Mouse (Mus musculus) kidney, embryonic 16.5 days (tissue): ENCODE measurements at regions not wholly inside any gene's neighbourhood (a gene's known extent, or its start where the extent isn't known, plus 50 kb on each side); places are given as distances from the start of the nearest gene placed in this dataset.
A peak's percentile ranks its signal among the peaks of the same experiment; 100 is the strongest.

ENCODE experiments used
- ATAC-seq: fragments of 200-750 bp; cut with Nextera tagmentation; 2 replicates; pipeline ENCODE4 v1.8.0; 2017; ENCODE audit warnings: moderate TSS enrichment; ENCODE audit not compliant: low FRiP score, low TSS enrichment
- H3K27ac ChIP-seq: fragments of 300-500 bp; sonication (generic); 2 replicates; pipeline ENCODE4 v1.5.1; 2014; ENCODE audit warnings: low read length
- H3K27me3 ChIP-seq: fragments of 300-500 bp; sonication (generic); 2 replicates; pipeline ENCODE4 v1.6.1; 2014; ENCODE audit warnings: low read length, control low read depth, mixed read lengths; ENCODE audit not compliant: insufficient read depth
- H3K36me3 ChIP-seq: fragments of 300-500 bp; sonication (generic); 2 replicates; pipeline ENCODE4 v1.6.1; 2014; ENCODE audit warnings: low read length, control low read depth, mixed read lengths; ENCODE audit not compliant: insufficient read depth
- H3K4me1 ChIP-seq: fragments of 300-500 bp; sonication (generic); 2 replicates; pipeline ENCODE4 v1.6.1; 2014; ENCODE audit warnings: low read length, control low read depth, mixed read lengths; ENCODE audit not compliant: insufficient read depth
- H3K4me2 ChIP-seq: fragments of 300-500 bp; sonication (generic); replicated peaks from 2 replicates; pipeline ENCODE4 v1.6.1; 2014; ENCODE audit warnings: low read depth, low read length
- H3K4me3 ChIP-seq: fragments of 300-500 bp; sonication (generic); 2 replicates; pipeline ENCODE4 v1.5.1; 2014; ENCODE audit warnings: mild to moderate bottlenecking, low read length
- H3K9ac ChIP-seq: fragments of 300-500 bp; sonication (generic); replicated peaks from 2 replicates; pipeline ENCODE4 v1.6.1; 2014; ENCODE audit warnings: low read length
- H3K9me3 ChIP-seq: fragments of 300-500 bp; sonication (generic); 2 replicates; pipeline ENCODE4 v1.6.1; 2016; ENCODE audit warnings: low read length, control low read depth
- WGBS: fragments of 180-500 bp; shearing (Covaris S2); extraction: QIAGEN DNeasy Blood & Tissue Kit; methylation state at CpG from one replicate; pipeline ENCODE4 v1.1.7; 2014; 5-methylcytosine and 5-hydroxymethylcytosine counted together

GRCm38 (mm10) chr16:95824720-95825534, 123.1 kb downstream of the Ets2 start:
- Histone ChIP-seq H3K4me3 (no peak overlapping the region), H3K9me3 (no peaks in the 10 kb centered on the region), H3K4me1 (peaks cover 34% of the 10 kb centered on the region), H3K9ac (peak overlapping the region; percentile 12; the same call in 1 of the 2 replicates), H3K27ac (peak overlapping the region; percentile 91), H3K27me3 (no peaks in the 10 kb centered on the region), H3K36me3 (no peaks in the 10 kb centered on the region), H3K4me2 (peak overlapping the region; percentile 32)
- peak; percentile 77 for ATAC-seq
- 6% methylated on average over 7 of the region's 7 CpGs for WGBS

GRCm38 (mm10) chr16:95823803-95824202, 121.9 kb downstream of the Ets2 start:
- Histone ChIP-seq H3K9me3 (no peaks in the 10 kb centered on the region), H3K27ac (peak overlapping the region; percentile 91), H3K4me1 (peaks cover 34% of the 10 kb centered on the region), H3K4me3 (no peak overlapping the region), H3K9ac (no peak overlapping the region), H3K4me2 (no peak overlapping the region), H3K27me3 (no peaks in the 10 kb centered on the region), H3K36me3 (no peaks in the 10 kb centered on the region)
- ATAC-seq, result peak; percentile 18
- WGBS, result 11% methylated on average over 6 of the region's 6 CpGs

GRCm38 (mm10) chr16:95821080-95821479, 119.2 kb downstream of the Ets2 start:
- H3K36me3 ChIP-seq, result no peaks in the 10 kb centered on the region
- WGBS, result 73% methylated on average over 7 of the region's 7 CpGs
- no peak overlapping the region for H3K4me2 ChIP-seq
- no peak overlapping the region for H3K9ac ChIP-seq
- no peak overlapping the region for H3K4me3 ChIP-seq
- H3K27me3 ChIP-seq, result no peaks in the 10 kb centered on the region
- ATAC-seq, result no peak
- no peak overlapping the region for H3K27ac ChIP-seq
- H3K4me1 ChIP-seq, result peaks cover 31% of the 10 kb centered on the region
- peaks cover 8% of the 10 kb centered on the region; the same call in 1 of the 2 replicates for H3K9me3 ChIP-seq

- no peaks in the 10 kb centered on the region for H3K27me3 ChIP-seq
- 47% methylated on average over 8 of the region's 8 CpGs for WGBS
- H3K4me1 ChIP-seq, result peaks cover 26% of the 10 kb centered on the region
- no peaks in the 10 kb centered on the region for H3K36me3 ChIP-seq
- H3K27ac ChIP-seq, result no peak overlapping the region
- H3K4me2 ChIP-seq, result no peak overlapping the region
- no peak overlapping the region for H3K9ac ChIP-seq
- no peak overlapping the region for H3K4me3 ChIP-seq
- peaks cover 8% of the 10 kb centered on the region; the same call in 1 of the 2 replicates for H3K9me3 ChIP-seq
- ATAC-seq, result no peak
Measured at GRCm38 (mm10) chr16:95820606-95821005, 118.7 kb downstream of the Ets2 start.

GRCm38 (mm10) chr16:95820013-95820412, 118.1 kb downstream of the Ets2 start:
- no peak for ATAC-seq
- 37% methylated on average over 1 of the region's 1 CpGs for WGBS
- Histone ChIP-seq H3K4me1 (peaks cover 20% of the 10 kb centered on the region), H3K27me3 (no peaks in the 10 kb centered on the region), H3K4me3 (no peak overlapping the region), H3K9me3 (peaks cover 8% of the 10 kb centered on the region; the same call in 1 of the 2 replicates), H3K9ac (no peak overlapping the region), H3K27ac (no peak overlapping the region), H3K36me3 (no peaks in the 10 kb centered on the region), H3K4me2 (no peak overlapping the region)

- 95% methylated on average over 13 of the region's 13 CpGs for WGBS
- Histone ChIP-seq H3K4me1 (no peaks in the 10 kb centered on the region), H3K9me3 (peaks cover 8% of the 10 kb centered on the region; the same call in 1 of the 2 replicates), H3K27ac (no peak overlapping the region), H3K27me3 (no peaks in the 10 kb centered on the region), H3K9ac (no peak overlapping the region), H3K4me2 (no peak overlapping the region), H3K36me3 (no peaks in the 10 kb centered on the region), H3K4me3 (no peak overlapping the region)
- no peak for ATAC-seq
Measured at GRCm38 (mm10) chr16:95815966-95816365, 114.1 kb downstream of the Ets2 start.

GRCm38 (mm10) chr16:95815206-95815731, 113.4 kb downstream of the Ets2 start:
- ATAC-seq, result no peak
- H3K9me3 ChIP-seq, result peaks cover 8% of the 10 kb centered on the region; the same call in 1 of the 2 replicates
- no peak overlapping the region for H3K9ac ChIP-seq
- H3K4me3 ChIP-seq, result no peak overlapping the region
- H3K27ac ChIP-seq, result no peak overlapping the region
- H3K4me2 ChIP-seq, result no peak overlapping the region
- no peaks in the 10 kb centered on the region for H3K36me3 ChIP-seq
- 82% methylated on average over 6 of the region's 6 CpGs for whole genome bisulfite sequencing
- H3K4me1 ChIP-seq, result no peaks in the 10 kb centered on the region
- H3K27me3 ChIP-seq, result no peaks in the 10 kb centered on the region

GRCm38 (mm10) chr16:95814513-95815118, 112.7 kb downstream of the Ets2 start:
- WGBS, result 60% methylated on average over 9 of the region's 9 CpGs
- H3K4me2 ChIP-seq, result no peak overlapping the region
- no peaks in the 10 kb centered on the region for H3K36me3 ChIP-seq
- no peaks in the 10 kb centered on the region for H3K27me3 ChIP-seq
- no peaks in the 10 kb centered on the region for H3K4me1 ChIP-seq
- H3K9ac ChIP-seq, result no peak overlapping the region
- no peak overlapping the region for H3K27ac ChIP-seq
- peak; percentile 57; the same call in 1 of the 2 replicates for ATAC-seq
- H3K9me3 ChIP-seq, result peaks cover 8% of the 10 kb centered on the region; the same call in 1 of the 2 replicates
- no peak overlapping the region for H3K4me3 ChIP-seq

- H3K27me3 ChIP-seq, result no peaks in the 10 kb centered on the region
- no peaks in the 10 kb centered on the region for H3K9me3 ChIP-seq
- ATAC-seq, result no peak
- H3K4me3 ChIP-seq, result no peak overlapping the region
- peaks cover 7% of the 10 kb centered on the region; the same call in 1 of the 2 replicates for H3K4me1 ChIP-seq
- WGBS, result 69% methylated on average over 6 of the region's 6 CpGs
- H3K27ac ChIP-seq, result 0 out of 2 replicates have a peak overlapping the region, but pooled peaks have one; percentile 13
- no peak overlapping the region for H3K4me2 ChIP-seq
- no peaks in the 10 kb centered on the region for H3K36me3 ChIP-seq
- no peak overlapping the region for H3K9ac ChIP-seq
Measured at GRCm38 (mm10) chr16:95811092-95811491, 109.2 kb downstream of the Ets2 start.
